Mouse (Mus musculus) midbrain, embryonic 15.5 days (tissue): ENCODE data around the gene Cdc42ep1. TPM values are rescaled to one million over a fixed set of nuclear protein-coding genes. Genes with fewer than 3 reads are reported as not detected.
"Not testable (repeated sequence)": the region's sequence is repeated elsewhere in the genome, so short reads cannot be mapped to it uniquely, and the experiment has no call there.

ENCODE experiments used
- ATAC-seq: fragments of 200-750 bp; cut with Nextera tagmentation; replicated peaks from 2 replicates; pipeline ENCODE4 v1.8.0; 2017; ENCODE audit warnings: moderate TSS enrichment
- H3K27ac ChIP-seq: fragments of 300-500 bp; sonication (generic); 2 replicates; pipeline ENCODE4 v1.5.1; 2015; ENCODE audit warnings: mild to moderate bottlenecking, inconsistent platforms
- H3K27me3 ChIP-seq: fragments of 300-500 bp; sonication (generic); replicated peaks from 2 replicates; pipeline ENCODE4 v1.6.1; 2015; ENCODE audit warnings: inconsistent platforms
- H3K36me3 ChIP-seq: fragments of 300-500 bp; sonication (generic); replicated peaks from 2 replicates; pipeline ENCODE4 v1.6.1; 2015; ENCODE audit warnings: inconsistent platforms
- H3K4me1 ChIP-seq: fragments of 300-500 bp; sonication (generic); 2 replicates; pipeline ENCODE4 v1.6.1; 2015; ENCODE audit warnings: inconsistent platforms
- H3K4me2 ChIP-seq: fragments of 300-500 bp; sonication (generic); 2 replicates; pipeline ENCODE4 v1.6.1; 2015; ENCODE audit warnings: inconsistent platforms, mild to moderate bottlenecking, moderate library complexity
- H3K4me3 ChIP-seq: fragments of 300-500 bp; sonication (generic); 2 replicates; pipeline ENCODE4 v1.5.1; 2015; ENCODE audit warnings: mild to moderate bottlenecking, inconsistent platforms
- H3K9ac ChIP-seq: fragments of 300-500 bp; sonication (generic); 2 replicates; pipeline ENCODE4 v1.6.1; 2015; ENCODE audit warnings: mild to moderate bottlenecking, inconsistent platforms
- H3K9me3 ChIP-seq: fragments of 300-500 bp; sonication (generic); 2 replicates; pipeline ENCODE4 v1.6.1; 2016; ENCODE audit warnings: inconsistent platforms
- WGBS: fragments of 180-500 bp; shearing (Covaris S2); methylation state at CpG from one replicate; pipeline ENCODE4 v1.1.7; 2015; ENCODE audit warnings: mixed read lengths; 5-methylcytosine and 5-hydroxymethylcytosine counted together
- polyA plus RNA-seq: library from polyadenylated mRNA; unstranded; fragments of >200 nt; fragmentation: Nextera tagmentation; extraction: Ambion mirVana; gene quantifications from 2 replicates; pipeline ENCODE4 v1.2.1, GENCODE M21; 2015

Gene Cdc42ep1
- polyA plus RNA-seq, 1 experiment from 2014 or later: 13.1 TPM

- Histone ChIP-seq H3K4me2 (no peak overlapping the region), H3K4me1 (peaks cover 30% of the 10 kb centered on the region), H3K9me3 (no peaks in the 10 kb centered on the region), H3K27me3 (no peaks in the 10 kb centered on the region), H3K4me3 (no peak overlapping the region), H3K36me3 (no peaks in the 10 kb centered on the region), H3K27ac (0 out of 2 replicates have a peak overlapping the region, but pooled peaks have one; percentile 99), H3K9ac (0 out of 2 replicates have a peak overlapping the region, but pooled peaks have one; percentile 5)
- WGBS: 82% methylated on average over 8 of the region's 8 CpGs
- ATAC-seq: no peak
Observed at GRCm38 (mm10) chr15:78874989-78875388, 32.6 kb downstream of the Cdc42ep1 start.

GRCm38 (mm10) chr15:78875537-78875936 is 33.1 kb downstream of the Cdc42ep1 start:
- no peaks in the 10 kb centered on the region for H3K9me3 ChIP-seq
- H3K9ac ChIP-seq: 0 out of 2 replicates have a peak overlapping the region, but pooled peaks have one; percentile 5
- H3K4me1 ChIP-seq: peaks cover 30% of the 10 kb centered on the region
- no peaks in the 10 kb centered on the region for H3K36me3 ChIP-seq
- no peaks in the 10 kb centered on the region for H3K27me3 ChIP-seq
- 82% methylated on average over 5 of the region's 5 CpGs for WGBS
- peak overlapping the region; percentile 83; the same call in 1 of the 2 replicates for H3K4me2 ChIP-seq
- no peak for ATAC-seq
- H3K27ac ChIP-seq: peak overlapping the region; percentile 99
- peak overlapping the region; percentile 80; the same call in 1 of the 2 replicates for H3K4me3 ChIP-seq

- Histone ChIP-seq H3K9ac (peak overlapping the region; percentile 77), H3K27ac (peak overlapping the region; percentile 99), H3K4me3 (peak overlapping the region; percentile 80), H3K36me3 (peaks cover 4% of the 10 kb centered on the region; the same call in 1 of the 2 replicates), H3K9me3 (no peaks in the 10 kb centered on the region), H3K4me1 (peaks cover 30% of the 10 kb centered on the region), H3K4me2 (peak overlapping the region; percentile 83), H3K27me3 (no peaks in the 10 kb centered on the region)
- peak; percentile 41 for ATAC-seq
- WGBS: 4% methylated on average over 17 of the region's 17 CpGs
Observed at GRCm38 (mm10) chr15:78876258-78876696, 33.9 kb downstream of the Cdc42ep1 start.

- ATAC-seq: peak; percentile 88
- peak within 1 kb of the TSS; percentile 80 for H3K4me3 ChIP-seq
- peak within 1 kb of the TSS; percentile 83 for H3K4me2 ChIP-seq
- H3K27ac ChIP-seq: peak within 1 kb of the TSS; percentile 99
- under 1% methylated on average over 84 of the region's 95 CpGs for WGBS
- H3K36me3 ChIP-seq: peaks cover 4% of the 10 kb centered on the region; the same call in 1 of the 2 replicates
- no peaks in the 10 kb centered on the region for H3K9me3 ChIP-seq
- peak within 1 kb of the TSS; percentile 77 for H3K9ac ChIP-seq
- H3K27me3 ChIP-seq: no peaks in the 10 kb centered on the region
- H3K4me1 ChIP-seq: peaks cover 30% of the 10 kb centered on the region
Observed at GRCm38 (mm10) chr15:78876991-78877809, 34.8 kb downstream of the Cdc42ep1 start, which contains the start of gene Gga1. Gene Gga1 (plus strand): TSS chr15:78877190.

GRCm38 (mm10) chr15:78877810-78878390 is 35.5 kb downstream of the Cdc42ep1 start:
- peak; percentile 1 for ATAC-seq
- H3K4me3 ChIP-seq: peak overlapping the region; percentile 80
- peaks cover 7% of the 10 kb centered on the region for H3K36me3 ChIP-seq
- peak overlapping the region; percentile 83 for H3K4me2 ChIP-seq
- H3K9ac ChIP-seq: peak overlapping the region; percentile 77
- H3K4me1 ChIP-seq: peaks cover 30% of the 10 kb centered on the region
- peak overlapping the region; percentile 99 for H3K27ac ChIP-seq
- H3K9me3 ChIP-seq: no peaks in the 10 kb centered on the region
- H3K27me3 ChIP-seq: no peaks in the 10 kb centered on the region
- WGBS: under 1% methylated on average over 17 of the region's 17 CpGs

GRCm38 (mm10) chr15:78878792-78879516 is 36.5 kb downstream of the Cdc42ep1 start:
- Histone ChIP-seq H3K36me3 (peaks cover 15% of the 10 kb centered on the region), H3K4me2 (peak overlapping the region; percentile 83; the same call in 1 of the 2 replicates), H3K4me1 (peaks cover 30% of the 10 kb centered on the region)
- 72% methylated on average over 7 of the region's 7 CpGs for WGBS
- not testable (repeated sequence) for H3K27me3 ChIP-seq, H3K9ac ChIP-seq, H3K9me3 ChIP-seq, H3K27ac ChIP-seq, ATAC-seq, H3K4me3 ChIP-seq

- Histone ChIP-seq H3K27me3 (no peaks in the 10 kb centered on the region), H3K4me3 (no peak overlapping the region), H3K9me3 (no peaks in the 10 kb centered on the region), H3K27ac (no peak overlapping the region), H3K4me1 (peaks cover 28% of the 10 kb centered on the region), H3K9ac (no peak overlapping the region), H3K4me2 (no peak overlapping the region), H3K36me3 (peaks cover 18% of the 10 kb centered on the region)
- no peak for ATAC-seq
- 95% methylated on average over 8 of the region's 8 CpGs for WGBS
Observed at GRCm38 (mm10) chr15:78880432-78880831, 38.0 kb downstream of the Cdc42ep1 start.

GRCm38 (mm10) chr15:78881828-78882227 is 39.4 kb downstream of the Cdc42ep1 start:
- Histone ChIP-seq H3K36me3 (peaks cover 28% of the 10 kb centered on the region), H3K9ac (no peak overlapping the region), H3K9me3 (no peaks in the 10 kb centered on the region), H3K27me3 (no peaks in the 10 kb centered on the region), H3K4me2 (no peak overlapping the region), H3K27ac (no peak overlapping the region), H3K4me3 (no peak overlapping the region), H3K4me1 (peaks cover 15% of the 10 kb centered on the region)
- no peak for ATAC-seq
- 81% methylated on average over 3 of the region's 3 CpGs for WGBS

- ATAC-seq: no peak
- WGBS: 22% methylated on average over 13 of the region's 13 CpGs
- H3K4me1 ChIP-seq: no peaks in the 10 kb centered on the region
- H3K9me3 ChIP-seq: no peaks in the 10 kb centered on the region
- peaks cover 24% of the 10 kb centered on the region for H3K36me3 ChIP-seq
- no peak overlapping the region for H3K27ac ChIP-seq
- H3K9ac ChIP-seq: no peak overlapping the region
- H3K4me2 ChIP-seq: no peak overlapping the region
- no peak overlapping the region for H3K4me3 ChIP-seq
- no peaks in the 10 kb centered on the region for H3K27me3 ChIP-seq
Observed at GRCm38 (mm10) chr15:78889401-78889853, 47.0 kb downstream of the Cdc42ep1 start.

GRCm38 (mm10) chr15:78892440-78892839 is 50.0 kb downstream of the Cdc42ep1 start:
- no peak for ATAC-seq
- no peaks in the 10 kb centered on the region for H3K4me1 ChIP-seq
- no peak overlapping the region for H3K27ac ChIP-seq
- no peak overlapping the region for H3K4me2 ChIP-seq
- peaks cover 12% of the 10 kb centered on the region for H3K36me3 ChIP-seq
- H3K9me3 ChIP-seq: no peaks in the 10 kb centered on the region
- no peak overlapping the region for H3K4me3 ChIP-seq
- WGBS: 72% methylated on average over 7 of the region's 7 CpGs
- H3K27me3 ChIP-seq: no peaks in the 10 kb centered on the region
- no peak overlapping the region for H3K9ac ChIP-seq

- no peak for ATAC-seq
- peaks cover 14% of the 10 kb centered on the region for H3K27me3 ChIP-seq
- WGBS: 64% methylated on average over 13 of the region's 13 CpGs
- peaks cover 10% of the 10 kb centered on the region for H3K36me3 ChIP-seq
- H3K4me3 ChIP-seq: no peak overlapping the region
- H3K9me3 ChIP-seq: no peaks in the 10 kb centered on the region
- no peak overlapping the region for H3K9ac ChIP-seq
- peaks cover 7% of the 10 kb centered on the region for H3K4me1 ChIP-seq
- no peak overlapping the region for H3K27ac ChIP-seq
- no peak overlapping the region for H3K4me2 ChIP-seq
Observed at GRCm38 (mm10) chr15:78894726-78895125, 52.3 kb downstream of the Cdc42ep1 start.

- Histone ChIP-seq H3K36me3 (peaks cover 7% of the 10 kb centered on the region), H3K27ac (no peak overlapping the region), H3K4me1 (peaks cover 17% of the 10 kb centered on the region), H3K9ac (no peak overlapping the region), H3K9me3 (no peaks in the 10 kb centered on the region), H3K4me3 (no peak overlapping the region), H3K4me2 (no peak overlapping the region), H3K27me3 (peaks cover 24% of the 10 kb centered on the region)
- 78% methylated on average over 2 of the region's 2 CpGs for WGBS
- ATAC-seq: no peak
Observed at GRCm38 (mm10) chr15:78895741-78896140, 53.3 kb downstream of the Cdc42ep1 start.
